Mouse (Mus musculus): ENCODE measurements around the gene Gpam. TPM values are rescaled to one million over a fixed set of nuclear protein-coding genes. Genes with fewer than 3 reads are reported as not detected.

Gpam gene
- total RNA-seq, 4 experiments from 2014 or later, result 90.2 to 104 (median 98.9) TPM

GRCm38 (mm10) chr19:55103081-55103830 lies 23.8 kb downstream of the Gpam start:
- DNase-seq (ENCODE audit: low spot score in 2 of 2), result peak; percentile 57 to 76

GRCm38 (mm10) chr19:55101659-55102058 lies 25.4 kb downstream of the Gpam start:
- DNase-seq (ENCODE audit: low spot score in 2 of 2), result no peak

DNA sequence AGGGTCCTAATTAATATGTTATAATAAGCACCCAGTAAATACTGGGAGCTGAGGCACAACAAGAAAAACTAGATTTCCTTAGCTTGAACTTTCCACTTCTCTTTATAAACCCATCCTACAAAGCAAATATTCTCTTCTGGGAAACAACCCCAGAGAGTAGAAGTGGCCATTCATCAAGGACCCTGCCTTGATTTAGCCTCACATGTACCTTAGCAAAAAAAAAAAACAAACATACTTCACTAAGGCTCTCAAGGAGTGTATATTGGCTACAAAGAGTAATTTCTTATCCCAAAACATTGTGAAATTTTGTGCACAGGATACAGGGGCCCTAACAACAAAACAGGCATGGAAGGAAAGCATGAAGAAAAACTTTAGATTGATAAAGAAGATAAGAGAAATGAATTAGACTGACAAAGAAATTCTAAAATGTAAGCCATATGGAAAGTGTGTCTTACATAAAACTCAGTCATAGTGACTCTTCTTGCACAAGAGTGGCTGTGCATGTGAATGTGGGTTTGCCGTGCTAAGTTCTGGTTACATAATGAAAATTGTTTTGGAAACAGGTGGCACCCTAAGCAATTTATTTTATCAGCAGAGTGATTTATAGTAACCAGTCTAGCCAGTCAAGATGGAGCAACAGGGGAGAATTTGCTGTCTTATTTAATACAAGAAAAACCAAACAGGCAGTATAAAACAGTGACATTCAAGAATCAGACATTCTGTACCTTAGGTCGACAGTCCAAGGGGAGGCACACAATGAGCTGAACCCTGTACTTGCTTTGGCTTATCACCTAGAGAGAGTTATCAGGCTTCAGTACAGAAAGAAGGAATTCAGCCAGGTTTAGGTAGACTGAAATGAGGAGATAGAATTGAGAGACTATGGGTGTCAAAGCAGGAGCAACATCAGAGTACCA lies 26.6 kb downstream of the Gpam start:
- no peak for DNase-seq (ENCODE audit: low spot score in 2 of 2)

DNA sequence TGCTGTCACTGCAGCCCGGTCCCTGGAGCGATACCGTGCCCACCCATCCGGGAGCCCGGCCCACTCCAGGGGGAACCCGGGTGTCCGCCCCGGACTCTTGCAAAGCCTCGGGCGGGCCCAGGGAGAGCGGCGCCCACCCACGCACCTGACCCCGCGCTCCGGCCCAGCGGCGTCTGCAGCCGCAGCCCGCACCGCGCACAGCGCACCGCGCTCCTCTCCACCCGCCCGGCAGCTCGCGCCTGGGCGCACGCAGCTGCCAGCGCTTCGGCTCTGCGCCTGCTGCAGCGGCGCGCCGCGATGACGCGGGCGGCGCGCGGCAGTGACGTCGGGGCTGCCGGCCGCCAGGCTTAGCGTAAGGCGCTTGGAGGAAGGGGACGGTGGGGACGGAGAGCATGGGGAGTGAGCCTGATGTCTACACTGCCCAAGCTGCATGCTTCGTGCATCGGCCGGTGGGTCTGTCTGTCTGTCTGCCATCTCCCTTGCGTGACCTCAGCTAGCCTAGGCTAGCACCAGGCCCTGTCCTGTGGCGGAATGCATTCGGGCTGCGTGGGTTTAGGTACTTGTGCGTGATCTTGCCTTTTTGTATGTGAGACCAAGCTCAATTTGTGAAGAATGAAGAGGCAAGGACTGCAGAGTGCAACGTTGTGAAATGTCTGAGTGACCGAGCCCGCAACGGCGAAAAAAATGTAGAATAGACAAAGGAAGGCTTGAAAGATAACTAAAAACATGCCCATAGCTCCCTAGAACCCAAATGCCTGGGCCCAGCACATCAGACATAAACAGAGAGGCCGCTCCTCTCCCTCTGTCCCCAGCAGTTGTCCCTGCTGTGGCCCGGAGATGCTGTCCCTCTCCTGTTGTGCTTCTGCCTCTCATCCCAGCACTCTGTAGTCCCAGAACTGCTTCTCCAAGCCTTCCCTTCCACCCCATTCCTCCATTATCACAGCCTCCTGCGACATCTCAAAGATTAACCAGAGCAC lies 27.6 kb downstream of the Gpam start:
- peak; percentile 59 to 68 for DNase-seq (ENCODE audit: low spot score in 2 of 2)

DNA sequence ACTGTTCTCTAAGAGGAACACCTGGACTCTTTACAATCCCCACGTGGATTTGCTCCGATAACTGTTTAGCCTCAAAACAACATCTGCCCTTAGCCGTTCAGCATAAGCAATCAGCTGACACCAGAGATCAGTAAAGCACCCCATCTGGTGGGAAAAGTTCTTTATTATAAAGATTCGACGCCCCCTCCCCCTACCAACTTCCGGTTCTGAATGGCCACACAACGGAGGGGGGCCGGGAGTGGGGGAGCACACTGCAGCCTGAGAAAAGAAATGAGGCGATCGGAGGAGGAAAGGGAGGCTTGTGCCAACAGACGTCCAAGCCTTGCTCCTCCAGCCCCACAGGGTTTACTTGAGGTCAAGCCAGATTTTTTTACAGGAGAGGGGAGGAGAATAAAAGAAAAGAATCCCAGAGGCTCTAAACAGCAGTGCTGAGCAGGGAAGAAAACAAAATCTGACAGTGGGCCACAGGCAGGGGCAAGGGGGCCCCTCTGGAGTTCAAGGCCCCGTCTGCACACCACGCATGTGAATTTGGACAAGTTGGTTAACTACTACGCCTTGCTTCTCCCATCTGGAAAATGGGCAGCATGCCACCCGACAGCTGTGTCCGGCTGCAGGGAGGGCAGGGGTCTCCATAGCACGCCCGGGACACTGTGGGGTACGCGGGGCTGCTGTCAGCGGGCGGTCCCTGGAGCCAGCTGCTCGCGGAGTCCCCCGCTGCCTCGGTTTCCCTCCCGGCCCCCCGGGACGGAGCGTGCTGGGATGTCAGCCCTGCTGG lies 28.4 kb downstream of the Gpam start:
- peak; percentile 21 to 46 for DNase-seq (ENCODE audit: low spot score in 2 of 2)

DNA sequence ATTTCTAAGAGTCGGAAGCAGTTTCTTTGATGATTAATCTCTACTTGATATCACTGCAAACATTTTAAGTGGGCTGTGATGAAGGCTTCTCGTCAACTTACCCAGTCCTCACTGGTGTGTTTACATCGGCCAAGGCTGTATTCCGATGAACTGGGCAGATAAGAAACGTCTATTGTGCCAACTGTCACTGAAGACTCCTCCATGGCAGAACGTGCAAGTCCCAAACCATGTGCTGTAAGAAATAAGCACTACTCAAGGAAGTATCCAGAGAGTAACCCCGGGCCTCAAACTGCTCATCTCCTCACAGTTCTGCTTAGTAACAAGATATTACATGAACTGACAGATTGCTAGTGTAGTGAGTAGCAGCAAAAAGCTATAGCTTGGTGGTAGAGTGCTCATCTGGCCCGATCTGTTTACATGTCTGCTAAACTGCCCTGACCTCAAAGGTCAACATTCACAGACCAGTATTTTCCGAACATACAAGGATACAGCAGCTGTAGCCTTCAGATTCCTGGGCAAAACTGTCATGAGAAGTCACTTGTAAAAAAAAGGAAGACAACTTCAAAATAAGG lies 29.6 kb downstream of the Gpam start:
- DNase-seq (ENCODE audit: low spot score in 2 of 2), result no peak

DNA sequence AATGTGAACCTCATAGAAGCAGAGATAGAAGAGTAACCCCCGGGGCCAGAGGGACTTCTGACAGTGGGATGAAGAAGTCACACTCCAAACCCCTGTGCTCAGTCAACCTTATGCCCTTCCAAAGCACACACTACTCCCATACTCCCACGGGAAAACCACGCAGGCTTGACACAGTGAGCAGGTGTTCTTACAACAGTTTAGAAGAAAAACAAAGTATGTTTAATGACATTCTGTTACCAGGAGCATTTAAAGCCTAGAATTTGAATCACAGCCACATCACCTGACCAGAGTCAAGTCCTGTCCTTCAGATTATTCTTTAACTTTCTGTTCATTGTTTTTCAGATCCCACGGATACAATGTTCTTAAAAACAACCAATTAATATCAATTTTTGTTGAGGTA lies 30.4 kb downstream of the Gpam start:
- DNase-seq (ENCODE audit: low spot score in 2 of 2), result no peak

DNA sequence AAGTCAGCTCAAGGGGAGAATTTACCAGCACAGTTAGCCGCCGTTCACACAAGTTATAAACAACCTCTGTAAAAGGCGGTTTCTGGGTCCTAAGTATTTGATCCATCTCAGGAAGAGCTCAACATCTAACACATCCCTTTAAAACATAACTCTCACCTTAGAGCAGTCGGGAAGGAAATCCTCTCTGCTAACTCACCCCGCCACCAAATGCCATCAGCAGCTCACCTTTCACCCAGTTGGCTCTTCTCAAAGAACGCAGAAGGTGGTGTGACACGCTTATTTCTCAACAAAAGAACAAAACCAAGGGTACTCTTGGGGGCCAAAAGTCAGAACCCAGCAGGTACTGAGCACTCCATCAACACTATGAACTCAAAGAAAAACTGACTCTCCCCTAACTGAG lies 31.5 kb downstream of the Gpam start:
- no peak for DNase-seq (ENCODE audit: low spot score in 2 of 2)

DNA sequence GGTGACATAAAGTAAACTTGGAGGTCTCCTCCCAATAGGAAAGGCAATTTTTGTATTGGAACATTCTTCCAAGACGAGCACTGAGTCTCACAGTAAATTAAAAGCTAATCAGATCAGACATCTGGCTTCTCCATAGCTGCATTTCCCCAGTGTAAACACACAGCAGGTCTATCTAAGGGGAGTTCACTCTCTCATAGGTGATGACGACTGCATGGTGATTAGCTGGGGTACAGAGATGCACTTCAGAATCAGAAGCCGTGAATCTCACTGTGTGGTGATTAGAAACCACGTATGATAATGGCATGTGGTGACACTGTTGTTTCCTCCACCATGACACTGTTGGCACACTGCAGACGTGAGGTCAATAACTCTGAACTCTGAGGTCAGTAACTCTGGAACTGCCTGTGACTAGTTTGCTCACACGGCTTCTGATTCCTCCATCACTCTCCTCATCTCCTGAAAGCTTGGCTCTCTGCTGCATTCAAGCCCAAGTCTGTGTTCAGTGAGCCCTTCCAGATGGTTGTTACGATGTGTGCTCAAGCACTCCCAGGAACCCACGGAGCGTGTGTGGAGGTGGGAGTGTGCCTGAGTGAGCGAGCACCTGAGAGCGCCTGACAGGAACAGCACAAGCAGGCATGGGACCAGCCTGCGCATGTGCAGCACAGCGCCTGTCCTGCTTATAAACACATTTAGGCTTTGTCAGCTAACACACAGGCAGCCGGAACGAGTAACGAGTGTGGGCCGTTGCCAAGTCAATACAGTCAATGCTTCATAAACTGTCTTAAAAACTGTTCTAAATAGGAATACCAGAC lies 35.2 kb downstream of the Gpam start:
- DNase-seq (ENCODE audit: low spot score in 2 of 2), result no peak

DNA sequence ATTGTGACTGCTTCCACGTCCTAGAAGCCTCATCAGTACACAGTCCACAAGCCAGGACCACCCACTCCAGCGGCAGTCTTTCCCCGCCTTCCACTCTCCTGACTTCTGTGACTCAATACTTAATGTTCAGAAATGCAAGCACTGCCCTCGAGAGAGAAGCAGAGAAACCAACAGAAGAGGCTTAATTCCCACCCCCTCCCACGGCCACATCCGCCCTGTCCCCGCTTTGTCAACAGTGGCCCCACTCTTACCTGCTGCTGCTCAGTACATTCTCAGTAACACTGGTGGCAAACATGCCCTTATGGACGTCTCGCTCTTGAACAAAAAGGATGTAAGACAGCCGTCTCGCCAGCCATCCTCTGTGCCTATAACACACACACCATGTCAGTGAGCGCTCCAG lies 36.2 kb downstream of the Gpam start:
- no peak for DNase-seq (ENCODE audit: low spot score in 2 of 2)

DNA sequence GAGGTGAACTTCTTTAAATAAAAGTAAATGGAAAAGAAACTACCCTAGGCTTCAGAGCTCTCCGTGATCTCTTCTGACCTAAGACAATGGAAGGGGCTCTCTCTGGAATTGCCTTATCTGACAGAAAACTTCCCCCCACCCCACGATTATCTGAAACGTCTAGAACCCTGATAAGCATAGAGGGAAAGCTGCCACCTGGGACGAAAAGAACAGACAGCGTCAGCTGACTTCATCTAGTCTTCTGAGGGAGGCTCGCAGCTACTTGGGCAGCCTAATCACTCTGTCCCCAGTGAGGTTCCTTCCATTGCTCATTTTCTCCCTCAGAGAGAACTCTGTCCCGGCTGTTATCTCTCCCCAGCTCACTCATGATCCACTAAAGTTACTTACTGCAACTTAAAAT lies 36.9 kb downstream of the Gpam start:
- DNase-seq (ENCODE audit: low spot score in 2 of 2), result no peak

- no peak for DNase-seq (ENCODE audit: low spot score in 2 of 2)
Measured at GRCm38 (mm10) chr19:55087776-55088175, 39.3 kb downstream of the Gpam start.

GRCm38 (mm10) chr19:55085857-55086185 lies 41.2 kb downstream of the Gpam start:
- DNase-seq (ENCODE audit: low spot score in 2 of 2), result no peak

GRCm38 (mm10) chr19:55084971-55085856 lies 41.8 kb downstream of the Gpam start:
- no peak for DNase-seq (ENCODE audit: low spot score in 2 of 2)

GRCm38 (mm10) chr19:55076822-55077221 lies 50.2 kb downstream of the Gpam start:
- DNase-seq (ENCODE audit: low spot score in 2 of 2), result no peak

- no peak for DNase-seq (ENCODE audit: low spot score in 2 of 2)
Measured at GRCm38 (mm10) chr19:55073004-55073403, 54.0 kb downstream of the Gpam start.

GRCm38 (mm10) chr19:55069054-55069453 lies 58.0 kb downstream of the Gpam start:
- DNase-seq (ENCODE audit: low spot score in 2 of 2), result no peak

GRCm38 (mm10) chr19:55063272-55063671 lies 63.8 kb downstream of the Gpam start:
- DNase-seq (ENCODE audit: low spot score in 2 of 2), result no peak
